Mouse (Mus musculus): ENCODE data around the gene Tex11.

DNA sequence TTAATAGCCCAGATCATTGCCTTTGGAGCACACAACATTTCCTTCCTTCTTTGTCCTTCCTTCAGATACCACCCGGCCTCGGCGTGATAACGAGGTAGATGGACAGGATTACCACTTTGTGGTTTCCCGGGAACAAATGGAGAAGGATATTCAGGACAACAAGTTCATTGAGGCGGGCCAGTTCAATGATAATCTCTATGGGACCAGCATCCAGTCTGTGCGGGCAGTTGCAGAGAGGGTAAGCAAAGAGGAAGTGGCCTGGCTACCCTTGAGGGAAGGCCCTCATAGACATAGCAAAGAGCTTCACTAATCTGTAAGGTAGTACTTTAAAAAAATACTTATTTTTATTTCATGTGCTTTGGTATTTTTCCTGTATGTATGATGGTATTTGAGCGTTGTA, 245.3 kb downstream of the Tex11 start:
- TF ChIP-seq CTCF (IDR thresholded peaks at IDR 0.05; ENCODE audit: extremely low read depth, insufficient read length, insufficient replicate concordance, low read depth, low read length) (no peak), POLR2A (IDR thresholded peaks at IDR 0.05; ENCODE audit: low read depth, low read length) (no peak)

Measured in small intestine, adult 2 months (tissue).